Mouse (Mus musculus) G1E (cell line): Measurements from ENCODE around the gene Chd6.

Experiments
- CTCF ChIP-seq: IDR thresholded peaks from 2 replicates; pipeline ENCODE4 v1.5.1; 2012; ENCODE audit warnings: low read depth, low read length, inconsistent platforms, mixed read lengths
- POLR2AphosphoS5 ChIP-seq: IDR thresholded peaks from 2 replicates; pipeline ENCODE4 v1.6.1; 2012; ENCODE audit warnings: low read depth, low read length, inconsistent platforms; ENCODE audit not compliant: insufficient replicate concordance
- TAL1 ChIP-seq: conservative IDR thresholded peaks from 2 replicates; pipeline ENCODE4 v1.6.1; 2012; ENCODE audit warnings: low read depth, low read length, inconsistent platforms, mixed read lengths

DNA sequence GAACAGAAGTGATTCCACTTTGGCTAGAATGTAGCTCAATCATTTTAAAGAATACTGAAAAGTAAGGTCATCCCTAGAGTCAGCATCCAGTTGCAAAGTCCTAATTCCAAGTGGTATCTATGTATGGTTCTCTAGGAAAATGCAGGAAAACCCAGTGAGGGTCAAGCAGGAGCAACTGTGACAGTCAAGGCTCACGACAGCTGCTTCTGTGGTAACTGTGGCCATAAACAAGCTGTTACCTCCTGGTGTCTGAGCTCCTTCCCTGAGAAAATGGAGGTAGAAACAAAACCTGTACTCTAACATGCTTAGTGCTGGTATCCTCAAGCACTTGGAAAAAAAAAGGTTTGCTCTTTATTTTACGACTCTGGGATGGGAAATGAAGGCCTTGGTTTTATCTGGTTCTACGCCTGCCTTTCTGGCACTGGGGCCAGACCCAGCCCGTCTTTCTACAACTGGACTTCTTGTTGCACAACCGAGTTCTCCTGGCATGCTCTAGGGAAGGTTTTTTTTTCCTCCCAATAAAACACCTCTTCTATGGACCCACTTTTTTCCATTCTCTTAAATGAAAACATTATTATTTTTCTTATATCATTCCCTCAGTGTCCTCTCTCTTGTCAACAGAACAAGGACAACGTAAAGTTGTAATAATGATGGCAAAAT is 18.0 kb downstream of the Chd6 start:
- TF ChIP-seq TAL1 (no peak), CTCF (no peak), POLR2AphosphoS5 (no peak)
